Mouse (Mus musculus) G1E (cell line): ENCODE data around the gene Naa50. TPM values are rescaled to one million over a fixed set of nuclear protein-coding genes. Genes with fewer than 3 reads are reported as not detected.

Source experiments
- ATAC-seq: 2 replicates; pipeline ENCODE4 v1.8.0; 2016; ENCODE audit warnings: mild to moderate bottlenecking; ENCODE audit not compliant: insufficient number of reproducible peaks, poor library complexity, low FRiP score, severe bottlenecking; ENCODE audit errors: extremely low read depth
- DNase-seq: peaks from one replicate; pipeline ENCODE4 v3.0.0; 2012; ENCODE audit warnings: low spot score
- H3K27me3 ChIP-seq: 2 replicates; pipeline ENCODE4 v1.6.1; 2012; ENCODE audit warnings: mild to moderate bottlenecking, low read length, inconsistent platforms; ENCODE audit not compliant: insufficient read depth
- H3K36me3 ChIP-seq: replicated peaks from 2 replicates; pipeline ENCODE3; 2012; ENCODE audit warnings: mild to moderate bottlenecking, inconsistent platforms
- H3K4me1 ChIP-seq: 2 replicates; pipeline ENCODE4 v1.6.1; 2012; ENCODE audit warnings: low read depth, low read length, inconsistent platforms, mixed read lengths; ENCODE audit not compliant: insufficient read depth
- H3K4me3 ChIP-seq: 2 replicates; pipeline ENCODE4 v1.5.1; 2012; ENCODE audit warnings: low read depth, mild to moderate bottlenecking, inconsistent platforms, low read length, moderate library complexity, mixed read lengths
- H3K9me3 ChIP-seq: replicated peaks from 2 replicates; pipeline ENCODE4 v1.6.1; 2012; ENCODE audit warnings: inconsistent platforms
- CTCF ChIP-seq: IDR thresholded peaks from 2 replicates; pipeline ENCODE4 v1.5.1; 2012; ENCODE audit warnings: low read depth, low read length, inconsistent platforms, mixed read lengths
- GATA1 ChIP-seq: IDR thresholded peaks from 2 replicates; pipeline ENCODE4 v1.6.1; 2012; ENCODE audit warnings: borderline replicate concordance, low read length, inconsistent platforms, mixed read lengths
- GATA2 ChIP-seq: IDR thresholded peaks from 2 replicates; pipeline ENCODE4 v1.6.1; 2012; ENCODE audit warnings: low read depth, low read length, inconsistent platforms, borderline replicate concordance
- POLR2AphosphoS5 ChIP-seq: IDR thresholded peaks from 2 replicates; pipeline ENCODE4 v1.6.1; 2012; ENCODE audit warnings: low read depth, low read length, inconsistent platforms; ENCODE audit not compliant: insufficient replicate concordance
- TAL1 ChIP-seq: conservative IDR thresholded peaks from 2 replicates; pipeline ENCODE4 v1.6.1; 2012; ENCODE audit warnings: low read depth, low read length, inconsistent platforms, mixed read lengths
- polyA plus RNA-seq: library from polyadenylated mRNA; stranded (reverse); fragments of >175 nt; gene quantifications from 2 replicates; pipeline ENCODE4 v1.2.3, GENCODE M21; 2012
- total RNA-seq, 2 experiments: library from RNA; stranded (forward) in 1 of 2; stranded (reverse) in 1 of 2; fragments of 200-1000 nt in 1 of 2; fragments of >200 nt in 1 of 2; fragmentation: Nextera tagmentation in 1 of 2; gene quantifications; 2 replicates each; pipeline ENCODE4 v1.2.3; 2014 to 2017

The Naa50 gene
- total RNA-seq (2014; fragmentation: Nextera tagmentation): 171 and 207 TPM in 2 replicates
- total RNA-seq (2017): 73.3 and 89.8 TPM in 2 replicates
- polyA plus RNA-seq: 44.5 and 57.3 TPM in 2 replicates

- no peak for TF ChIP-seq CTCF
- no peak for TF ChIP-seq POLR2AphosphoS5
- TF ChIP-seq GATA1: no peak
- TF ChIP-seq TAL1: no peak
- TF ChIP-seq GATA2: no peak
- DNase-seq (peak; percentile 73), ATAC-seq (peak; percentile 36; the same call in 1 of the 2 replicates)
- Histone ChIP-seq H3K4me1 (peaks cover 37% of the 10 kb centered on the region), H3K9me3 (no peaks in the 10 kb centered on the region), H3K27me3 (no peaks in the 10 kb centered on the region), H3K36me3 (peaks cover 5% of the 10 kb centered on the region), H3K4me3 (peak within 1 kb of the TSS; percentile 99)
These were observed at the start of gene Naa50, which contains the start of gene Atp6v1a for GRCm38 (mm10) chr16:44139536-44140185. Gene Naa50, plus strand, starts transcription at chr16:44139830. Gene Atp6v1a, minus strand, starts transcription at chr16:44139705.

- TF ChIP-seq TAL1 (no peak), GATA1 (no peak), POLR2AphosphoS5 (no peak), CTCF (no peak), GATA2 (no peak)
- ATAC-seq (no peak), DNase-seq (no peak)
- no peaks in the 10 kb centered on the region for H3K4me1 ChIP-seq
- no peak overlapping the region for H3K4me3 ChIP-seq
- H3K27me3 ChIP-seq: no peaks in the 10 kb centered on the region
- peaks cover 88% of the 10 kb centered on the region for H3K36me3 ChIP-seq
- H3K9me3 ChIP-seq: no peaks in the 10 kb centered on the region
These were observed 40.3 kb upstream of the Naa50 start for GRCm38 (mm10) chr16:44099377-44099776.

- peaks cover 75% of the 10 kb centered on the region for H3K36me3 ChIP-seq
- ATAC-seq: no peak
- no peak for TF ChIP-seq TAL1
- no peak for TF ChIP-seq GATA1
- TF ChIP-seq POLR2AphosphoS5: no peak
- no peak for TF ChIP-seq GATA2
- no peak for TF ChIP-seq CTCF
These were observed 38.4 kb upstream of the Naa50 start for GRCm38 (mm10) chr16:44101181-44101710.

GRCm38 (mm10) chr16:44102925-44103324, 36.7 kb upstream of the Naa50 start:
- Histone ChIP-seq H3K4me1 (no peaks in the 10 kb centered on the region), H3K36me3 (peaks cover 78% of the 10 kb centered on the region), H3K4me3 (no peak overlapping the region), H3K9me3 (no peaks in the 10 kb centered on the region), H3K27me3 (no peaks in the 10 kb centered on the region)
- no peak for TF ChIP-seq TAL1
- no peak for TF ChIP-seq POLR2AphosphoS5
- DNase-seq (no peak), ATAC-seq (no peak)

More at GRCm38 (mm10) chr16:44101181-44101710, 38.4 kb upstream of the Naa50 start:
- Histone ChIP-seq H3K9me3 (no peaks in the 10 kb centered on the region), H3K4me3 (no peak overlapping the region), H3K27me3 (no peaks in the 10 kb centered on the region), H3K4me1 (no peaks in the 10 kb centered on the region)
- no peak for DNase-seq

- Histone ChIP-seq H3K27me3 (no peaks in the 10 kb centered on the region), H3K4me3 (no peak overlapping the region), H3K4me1 (no peaks in the 10 kb centered on the region), H3K36me3 (peaks cover 78% of the 10 kb centered on the region), H3K9me3 (no peaks in the 10 kb centered on the region)
- TF ChIP-seq GATA2: no peak
- TF ChIP-seq CTCF: no peak
- TF ChIP-seq GATA1: no peak
- no peak for TF ChIP-seq POLR2AphosphoS5
- TF ChIP-seq TAL1: no peak
- no peak for DNase-seq
- ATAC-seq: no peak
These were observed 35.5 kb upstream of the Naa50 start for GRCm38 (mm10) chr16:44103806-44104766.

- no peak for TF ChIP-seq GATA1
- no peak for TF ChIP-seq CTCF
- Histone ChIP-seq H3K9me3 (no peaks in the 10 kb centered on the region), H3K36me3 (peaks cover 79% of the 10 kb centered on the region), H3K27me3 (no peaks in the 10 kb centered on the region), H3K4me1 (no peaks in the 10 kb centered on the region), H3K4me3 (no peak overlapping the region)
- ATAC-seq (no peak), DNase-seq (no peak)
These were observed 34.4 kb upstream of the Naa50 start for GRCm38 (mm10) chr16:44105211-44105610.
